Mouse (Mus musculus) thymus, adult 2 months (tissue): ENCODE measurements around the gene 4932438H23Rik.

Experiments used
- CTCF ChIP-seq: fragments of 200-500 bp; IDR thresholded peaks from 2 replicates; pipeline ENCODE4 v1.5.1; 2012; ENCODE audit warnings: mild to moderate bottlenecking, control low read depth, low read length, moderate library complexity, borderline replicate concordance; ENCODE audit not compliant: control insufficient read depth, poor library complexity, insufficient read depth; ENCODE audit errors: extremely low read depth
- POLR2A ChIP-seq: fragments of 200-500 bp; IDR thresholded peaks from 2 replicates; pipeline ENCODE4 v1.6.1; 2012; ENCODE audit warnings: mild to moderate bottlenecking, low read length, control low read depth, moderate library complexity; ENCODE audit not compliant: control insufficient read depth, poor library complexity, insufficient read depth; ENCODE audit errors: extremely low read depth

GRCm38 (mm10) chr16:91129916-91130315, 35.0 kb upstream of the 4932438H23Rik start:
- TF ChIP-seq POLR2A: no peak
- no peak for TF ChIP-seq CTCF
